Mouse (Mus musculus): ENCODE data around the gene Gpr137c. TPM values are rescaled to one million over a fixed set of nuclear protein-coding genes. Genes with fewer than 3 reads are reported as not detected.

Gene Gpr137c
- polyA plus RNA-seq (2015; fragmentation: Nextera tagmentation; extraction: Ambion mirVana) = 1.2 and 1.6 TPM in 2 replicates

DNA sequence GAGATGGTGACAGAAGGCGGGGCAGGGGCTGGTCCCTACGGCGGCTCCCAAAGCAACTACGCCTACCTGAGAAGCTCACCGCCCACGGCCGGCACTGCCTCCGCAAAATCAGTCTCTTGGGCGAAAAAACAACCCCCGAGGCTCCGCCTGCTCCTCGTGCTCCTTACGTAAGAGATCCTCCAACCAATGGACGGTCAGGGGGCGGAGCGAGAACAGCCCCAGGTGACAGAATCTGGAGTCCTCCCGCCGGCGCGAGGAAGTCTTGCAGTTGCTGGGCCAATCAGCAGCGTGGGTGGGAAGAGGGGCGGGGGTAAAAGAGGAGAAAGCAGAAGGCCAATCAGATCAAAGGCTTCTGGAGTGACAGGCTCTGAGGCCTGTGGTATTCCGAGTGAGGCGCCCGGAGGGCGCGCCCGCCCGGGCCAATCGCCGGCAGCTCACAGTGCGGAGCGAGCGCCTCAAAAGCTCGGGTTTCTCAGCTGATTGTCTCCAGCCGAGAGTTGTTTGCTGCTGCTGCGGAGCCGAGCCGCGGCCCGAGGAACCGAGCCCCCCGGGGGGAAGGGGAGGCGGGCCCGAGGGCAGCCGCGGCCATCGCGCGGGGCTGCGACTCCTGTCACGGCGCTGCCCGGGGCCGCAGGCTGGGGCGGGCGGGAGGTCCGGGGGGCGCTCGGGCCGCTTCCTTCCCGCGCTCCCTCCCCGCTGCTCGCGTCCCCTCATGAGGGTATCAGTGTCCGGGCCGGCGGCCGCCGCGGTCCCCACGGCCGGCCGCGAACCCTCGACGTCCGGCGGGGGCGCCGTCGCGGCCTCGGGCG, at the start of gene Gpr137c:
Gene Gpr137c, plus strand, starts transcription at position 437 of the 809 bp plus-strand sequence.
- Histone ChIP-seq H3K9me3 (ENCODE audit: low read length) (no peaks in the 10 kb centered on the region), H3K27me3 (ENCODE audit: insufficient read depth, low read length) (no peaks in the 10 kb centered on the region), H3K4me1 (ENCODE audit: insufficient read depth, low read length) (peaks cover 6% of the 10 kb centered on the region; the same call in 1 of the 2 replicates), H3K36me3 (ENCODE audit: insufficient read depth, low read length) (no peaks in the 10 kb centered on the region), H3K9ac (replicated peaks; ENCODE audit: low read length) (peak within 1 kb of the TSS; percentile 87), H3K27ac (ENCODE audit: low read length) (peak within 1 kb of the TSS; percentile 92), H3K4me2 (replicated peaks; ENCODE audit: low read depth, low read length) (peak within 1 kb of the TSS; percentile 100), H3K4me3 (ENCODE audit: low read length) (peak within 1 kb of the TSS; percentile 81)
- peak; percentile 99 for ATAC-seq (ENCODE audit: low FRiP score, low TSS enrichment)
- WGBS = under 1% methylated on average over 69 of the region's 86 CpGs

- ATAC-seq (ENCODE audit: low FRiP score, low TSS enrichment) = no peak
Measured at GRCm38 (mm10) chr14:45172260-45172659, 47.3 kb upstream of the Gpr137c start.

GRCm38 (mm10) chr14:45175012-45175740, 44.3 kb upstream of the Gpr137c start:
- ATAC-seq (ENCODE audit: low FRiP score, low TSS enrichment) = peak; percentile 59; the same call in 1 of the 2 replicates
- 82% methylated on average over 14 of the region's 14 CpGs for WGBS
- no peak overlapping the region for H3K4me2 ChIP-seq (replicated peaks; ENCODE audit: low read depth, low read length)
- H3K4me1 ChIP-seq (ENCODE audit: insufficient read depth, low read length) = peaks cover 5% of the 10 kb centered on the region; the same call in 1 of the 2 replicates
- no peak overlapping the region for H3K4me3 ChIP-seq (ENCODE audit: low read length)
- H3K27ac ChIP-seq (ENCODE audit: low read length) = no peak overlapping the region
- H3K36me3 ChIP-seq (ENCODE audit: insufficient read depth, low read length) = no peaks in the 10 kb centered on the region
- no peaks in the 10 kb centered on the region for H3K27me3 ChIP-seq (ENCODE audit: insufficient read depth, low read length)
- no peaks in the 10 kb centered on the region for H3K9me3 ChIP-seq (ENCODE audit: low read length)
- H3K9ac ChIP-seq (replicated peaks; ENCODE audit: low read length) = no peak overlapping the region

More at GRCm38 (mm10) chr14:45172260-45172659, 47.3 kb upstream of the Gpr137c start:
- H3K4me1 ChIP-seq (ENCODE audit: insufficient read depth, low read length) = peaks cover 5% of the 10 kb centered on the region; the same call in 1 of the 2 replicates
- no peak overlapping the region for H3K4me3 ChIP-seq (ENCODE audit: low read length)
- no peak overlapping the region for H3K27ac ChIP-seq (ENCODE audit: low read length)
- H3K4me2 ChIP-seq (replicated peaks; ENCODE audit: low read depth, low read length) = no peak overlapping the region
- WGBS = 92% methylated on average over 5 of the region's 5 CpGs
- no peak overlapping the region for H3K9ac ChIP-seq (replicated peaks; ENCODE audit: low read length)
- H3K9me3 ChIP-seq (ENCODE audit: low read length) = no peaks in the 10 kb centered on the region
- no peaks in the 10 kb centered on the region for H3K36me3 ChIP-seq (ENCODE audit: insufficient read depth, low read length)
- H3K27me3 ChIP-seq (ENCODE audit: insufficient read depth, low read length) = no peaks in the 10 kb centered on the region

DNA sequence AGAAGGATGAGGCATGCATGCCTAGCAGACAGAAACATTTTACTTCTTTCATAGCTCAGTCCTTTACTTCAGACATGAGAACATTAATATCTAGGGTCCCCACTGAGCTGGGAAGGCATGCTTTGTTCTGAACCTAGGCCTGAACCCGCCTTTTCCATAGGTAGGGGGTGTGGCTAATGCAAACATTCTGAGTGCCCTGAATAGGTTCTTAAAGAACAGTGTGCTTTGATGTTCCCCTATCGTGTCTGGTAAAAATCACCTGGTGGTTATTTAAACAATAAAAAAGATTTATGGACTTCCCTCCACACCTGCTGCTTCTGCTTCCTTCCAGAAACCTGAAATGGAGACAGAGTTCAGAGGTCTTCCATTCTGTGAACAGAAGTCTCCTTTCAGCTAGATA, 40.3 kb upstream of the Gpr137c start:
- no peak for ATAC-seq (ENCODE audit: low FRiP score, low TSS enrichment)

DNA sequence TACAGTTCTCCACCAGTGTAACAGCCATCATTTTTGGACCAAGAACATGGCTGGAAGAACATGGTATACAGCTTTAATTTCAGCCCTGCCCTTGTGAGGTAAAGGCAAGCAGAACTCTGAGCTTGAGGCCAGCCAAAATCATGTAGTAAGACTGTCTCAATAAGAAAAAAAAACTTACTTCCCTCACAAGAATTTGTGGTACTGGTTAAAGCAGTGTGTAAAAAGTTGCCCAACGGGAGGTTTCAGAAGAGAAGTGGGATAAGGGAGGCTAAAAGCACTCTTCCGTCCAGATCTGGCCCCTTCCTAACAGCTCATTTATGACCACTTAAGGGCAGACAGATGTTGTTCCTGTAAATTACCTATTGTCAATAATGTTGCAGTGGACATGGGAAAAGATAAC, 39.9 kb upstream of the Gpr137c start:
- H3K36me3 ChIP-seq (ENCODE audit: insufficient read depth, low read length) = no peaks in the 10 kb centered on the region
- H3K9ac ChIP-seq (replicated peaks; ENCODE audit: low read length) = no peak overlapping the region
- H3K4me2 ChIP-seq (replicated peaks; ENCODE audit: low read depth, low read length) = no peak overlapping the region
- no peak for ATAC-seq (ENCODE audit: low FRiP score, low TSS enrichment)
- H3K4me1 ChIP-seq (ENCODE audit: insufficient read depth, low read length) = peaks cover 5% of the 10 kb centered on the region; the same call in 1 of the 2 replicates
- no peak overlapping the region for H3K4me3 ChIP-seq (ENCODE audit: low read length)
- 79% methylated on average over 2 of the region's 2 CpGs for WGBS
- no peaks in the 10 kb centered on the region for H3K9me3 ChIP-seq (ENCODE audit: low read length)
- no peak overlapping the region for H3K27ac ChIP-seq (ENCODE audit: low read length)
- no peaks in the 10 kb centered on the region for H3K27me3 ChIP-seq (ENCODE audit: insufficient read depth, low read length)

More for the DNA sequence above, 40.3 kb upstream of the Gpr137c start:
- 46% methylated on average over 2 of the region's 2 CpGs for WGBS
- Histone ChIP-seq H3K9ac (replicated peaks; ENCODE audit: low read length) (no peak overlapping the region), H3K4me3 (ENCODE audit: low read length) (no peak overlapping the region), H3K27ac (ENCODE audit: low read length) (no peak overlapping the region), H3K4me1 (ENCODE audit: insufficient read depth, low read length) (peaks cover 5% of the 10 kb centered on the region; the same call in 1 of the 2 replicates), H3K4me2 (replicated peaks; ENCODE audit: low read depth, low read length) (no peak overlapping the region), H3K9me3 (ENCODE audit: low read length) (no peaks in the 10 kb centered on the region), H3K36me3 (ENCODE audit: insufficient read depth, low read length) (no peaks in the 10 kb centered on the region), H3K27me3 (ENCODE audit: insufficient read depth, low read length) (no peaks in the 10 kb centered on the region)

GRCm38 (mm10) chr14:45181611-45182010, 37.9 kb upstream of the Gpr137c start:
- no peak overlapping the region for H3K9ac ChIP-seq (replicated peaks; ENCODE audit: low read length)
- no peaks in the 10 kb centered on the region for H3K36me3 ChIP-seq (ENCODE audit: insufficient read depth, low read length)
- H3K27me3 ChIP-seq (ENCODE audit: insufficient read depth, low read length) = no peaks in the 10 kb centered on the region
- WGBS = 70% methylated on average over 4 of the region's 4 CpGs
- H3K4me3 ChIP-seq (ENCODE audit: low read length) = no peak overlapping the region
- no peaks in the 10 kb centered on the region for H3K9me3 ChIP-seq (ENCODE audit: low read length)
- no peaks in the 10 kb centered on the region for H3K4me1 ChIP-seq (ENCODE audit: insufficient read depth, low read length)
- H3K27ac ChIP-seq (ENCODE audit: low read length) = no peak overlapping the region
- no peak overlapping the region for H3K4me2 ChIP-seq (replicated peaks; ENCODE audit: low read depth, low read length)
- ATAC-seq (ENCODE audit: low FRiP score, low TSS enrichment) = no peak

- Histone ChIP-seq H3K27ac (ENCODE audit: low read length) (no peak overlapping the region), H3K27me3 (ENCODE audit: insufficient read depth, low read length) (no peaks in the 10 kb centered on the region), H3K9me3 (ENCODE audit: low read length) (0 out of 2 replicates have a peak, but pooled peaks cover 5% of the 10 kb centered on the region), H3K4me3 (ENCODE audit: low read length) (no peak overlapping the region), H3K4me2 (replicated peaks; ENCODE audit: low read depth, low read length) (no peak overlapping the region), H3K9ac (replicated peaks; ENCODE audit: low read length) (no peak overlapping the region), H3K36me3 (ENCODE audit: insufficient read depth, low read length) (no peaks in the 10 kb centered on the region; the same call in 1 of the 2 replicates), H3K4me1 (ENCODE audit: insufficient read depth, low read length) (no peaks in the 10 kb centered on the region)
- 79% methylated on average over 2 of the region's 2 CpGs for WGBS
- no peak for ATAC-seq (ENCODE audit: low FRiP score, low TSS enrichment)
Measured at GRCm38 (mm10) chr14:45190999-45191398, 28.5 kb upstream of the Gpr137c start.

GRCm38 (mm10) chr14:45200607-45201006, 18.9 kb upstream of the Gpr137c start:
- Histone ChIP-seq H3K4me1 (ENCODE audit: insufficient read depth, low read length) (no peaks in the 10 kb centered on the region), H3K9me3 (ENCODE audit: low read length) (no peaks in the 10 kb centered on the region), H3K27ac (ENCODE audit: low read length) (no peak overlapping the region), H3K36me3 (ENCODE audit: insufficient read depth, low read length) (0 out of 2 replicates have a peak, but pooled peaks cover 5% of the 10 kb centered on the region), H3K9ac (replicated peaks; ENCODE audit: low read length) (no peak overlapping the region), H3K4me2 (replicated peaks; ENCODE audit: low read depth, low read length) (no peak overlapping the region), H3K4me3 (ENCODE audit: low read length) (no peak overlapping the region), H3K27me3 (ENCODE audit: insufficient read depth, low read length) (no peaks in the 10 kb centered on the region)
- no peak for ATAC-seq (ENCODE audit: low FRiP score, low TSS enrichment)

- H3K9me3 ChIP-seq (ENCODE audit: low read length) = no peaks in the 10 kb centered on the region
- H3K4me2 ChIP-seq (replicated peaks; ENCODE audit: low read depth, low read length) = no peak overlapping the region
- no peaks in the 10 kb centered on the region for H3K27me3 ChIP-seq (ENCODE audit: insufficient read depth, low read length)
- no peak overlapping the region for H3K4me3 ChIP-seq (ENCODE audit: low read length)
- H3K36me3 ChIP-seq (ENCODE audit: insufficient read depth, low read length) = no peaks in the 10 kb centered on the region
- H3K4me1 ChIP-seq (ENCODE audit: insufficient read depth, low read length) = no peaks in the 10 kb centered on the region
- H3K9ac ChIP-seq (replicated peaks; ENCODE audit: low read length) = no peak overlapping the region
- 62% methylated on average over 4 of the region's 4 CpGs for WGBS
- no peak for ATAC-seq (ENCODE audit: low FRiP score, low TSS enrichment)
- H3K27ac ChIP-seq (ENCODE audit: low read length) = no peak overlapping the region
Measured at GRCm38 (mm10) chr14:45210683-45211082, 8.8 kb upstream of the Gpr137c start.
